In genomic region chr4:141671389-141671788, GRCm38 (mm10) we compare ENCODE assay signal across 17 mouse cellular contexts. TPM values are rescaled to one million over a fixed set of nuclear protein-coding genes. Genes with fewer than 3 reads are reported as not detected.
"Had no signal": no experiment of that assay in that cellular context is flagged by ENCODE, and none has a peak within 500 bp of the region (broad histone marks: within the 10 kb centered on the region; RNA-seq: fewer than 3 reads in every experiment).

No protein-coding gene starts in this region.

- H3K9me3 ChIP-seq: kidney, embryonic 15.5 days; liver, embryonic 13.5 days; midbrain, embryonic 12.5 days; neural tube, embryonic 13.5 days had no signal

- ATAC-seq: intestine, embryonic 16.5 days; liver, postnatal 0 days; midbrain, embryonic 16.5 days had no signal

- DNase-seq: kidney, adult 2 months; kidney, postnatal 14 days; liver; liver, embryonic 13.5 days; liver, postnatal 0 days; right cerebral cortex, postnatal 14 days; thymus, adult 2 months; thymus, postnatal 25 days had no signal

- H3K36me3 ChIP-seq: kidney, embryonic 15.5 days; liver, embryonic 13.5 days; midbrain, embryonic 12.5 days; neural tube, embryonic 13.5 days had no signal

- H3K27ac ChIP-seq: kidney, embryonic 15.5 days; left cerebral cortex, adult 2 months; liver, embryonic 13.5 days; midbrain, embryonic 12.5 days; neural tube, embryonic 13.5 days had no signal

- H3K27me3 ChIP-seq: kidney, embryonic 15.5 days; liver, embryonic 13.5 days; midbrain, embryonic 12.5 days; neural tube, embryonic 13.5 days had no signal

- H3K4me3 ChIP-seq: kidney, embryonic 15.5 days; left cerebral cortex, adult 2 months; liver, embryonic 13.5 days; midbrain, embryonic 12.5 days; neural tube, embryonic 13.5 days had no signal

- H3K9ac ChIP-seq: kidney, embryonic 15.5 days; liver, embryonic 13.5 days; liver, postnatal 0 days; midbrain, embryonic 12.5 days; neural tube, embryonic 13.5 days had no signal

- H3K4me1 ChIP-seq: midbrain, embryonic 12.5 days; neural tube, embryonic 13.5 days had no signal

- H3K4me2 ChIP-seq: kidney, embryonic 15.5 days; liver, embryonic 13.5 days; midbrain, embryonic 12.5 days; neural tube, embryonic 13.5 days had no signal

RNA-seq across cellular contexts. Expression of gene Rsc1a1, which starts 14.0 kb away (rescaled TPM):
- total RNA-seq: left cerebral cortex, postnatal 14 days had no signal
- polyA plus RNA-seq: intestine, embryonic 16.5 days; kidney, embryonic 15.5 days; liver, postnatal 0 days; midbrain, embryonic 12.5 days; neural tube, embryonic 13.5 days had no signal

RNA-seq across cellular contexts. Expression of gene Slc25a34, which starts 47.8 kb away (rescaled TPM):
- total RNA-seq: megakaryocyte-erythroid progenitor cell, adult 5-6 weeks had no signal
- polyA plus RNA-seq: limb, embryonic 11.5 days had no signal
